ENCODE assay signal across 8 mouse cellular contexts in genomic region chr3:79852654-79853166, GRCm38 (mm10). TPM values are rescaled to one million over a fixed set of nuclear protein-coding genes. Genes with fewer than 3 reads are reported as not detected.
A peak's percentile ranks its signal among the peaks of the same experiment; 100 is the strongest.
DNase-seq lines count a peak whose midpoint lies in the region; ATAC-seq lines count a peak whose summit lies in the region.

TSS of gene Tmem144 (minus strand) at chr3:79852773.

- 56% methylated on average over 8 of the region's 8 CpGs for WGBS in hindbrain, embryonic 11.5 days
- 56% methylated on average over 8 of the region's 8 CpGs for WGBS in hindbrain, embryonic 10.5 days
- WGBS in heart, embryonic 12.5 days, result 25% methylated on average over 8 of the region's 8 CpGs
- 19% methylated on average over 8 of the region's 8 CpGs for WGBS in midbrain, embryonic 12.5 days

- H3K9ac ChIP-seq in hindbrain, embryonic 11.5 days (ENCODE audit: low read depth, low read length), result no peak within 1 kb of the TSS
- H3K9ac ChIP-seq in heart, embryonic 12.5 days, result no peak within 1 kb of the TSS
- H3K9ac ChIP-seq in midbrain, embryonic 12.5 days (replicated peaks), result no peak within 1 kb of the TSS

- no peaks in the 10 kb centered on the region for H3K9me3 ChIP-seq in hindbrain, embryonic 11.5 days (ENCODE audit: control insufficient read depth, low read length)
- no peaks in the 10 kb centered on the region for H3K9me3 ChIP-seq in hindbrain, embryonic 10.5 days
- H3K9me3 ChIP-seq in heart, embryonic 12.5 days (replicated peaks), result no peaks in the 10 kb centered on the region
- no peaks in the 10 kb centered on the region for H3K9me3 ChIP-seq in midbrain, embryonic 12.5 days

- no peaks in the 10 kb centered on the region for H3K4me1 ChIP-seq in hindbrain, embryonic 11.5 days (replicated peaks; ENCODE audit: control insufficient read depth, insufficient read depth, low read length)
- peaks cover 8% of the 10 kb centered on the region for H3K4me1 ChIP-seq in hindbrain, embryonic 10.5 days (replicated peaks)
- peaks cover 26% of the 10 kb centered on the region for H3K4me1 ChIP-seq in heart, embryonic 12.5 days (replicated peaks)
- 0 out of 2 replicates have a peak, but pooled peaks cover 6% of the 10 kb centered on the region for H3K4me1 ChIP-seq in midbrain, embryonic 12.5 days

- peak; percentile 54 for ATAC-seq in hindbrain, embryonic 11.5 days (ENCODE audit: low FRiP score)
- ATAC-seq in heart, embryonic 12.5 days (ENCODE audit: insufficient number of reproducible peaks, low FRiP score), result peak; percentile 54; the same call in 1 of the 2 replicates
- peak; percentile 28 for ATAC-seq in midbrain, embryonic 12.5 days (ENCODE audit: low FRiP score, low read depth)

- H3K4me2 ChIP-seq in hindbrain, embryonic 11.5 days (replicated peaks; ENCODE audit: low read depth, low read length), result no peak within 1 kb of the TSS
- H3K4me2 ChIP-seq in heart, embryonic 12.5 days, result no peak within 1 kb of the TSS
- H3K4me2 ChIP-seq in midbrain, embryonic 12.5 days (replicated peaks), result no peak within 1 kb of the TSS

- H3K27ac ChIP-seq in hindbrain, embryonic 11.5 days (ENCODE audit: low read depth, low read length), result no peak within 1 kb of the TSS
- no peak within 1 kb of the TSS for H3K27ac ChIP-seq in hindbrain, embryonic 10.5 days
- H3K27ac ChIP-seq in heart, embryonic 12.5 days (ENCODE audit: poor library complexity, severe bottlenecking), result no peak within 1 kb of the TSS
- no peak within 1 kb of the TSS for H3K27ac ChIP-seq in midbrain, embryonic 12.5 days (replicated peaks)

- H3K27me3 ChIP-seq in hindbrain, embryonic 11.5 days (ENCODE audit: control insufficient read depth, insufficient read depth, low read length), result no peaks in the 10 kb centered on the region
- no peaks in the 10 kb centered on the region for H3K27me3 ChIP-seq in hindbrain, embryonic 10.5 days (ENCODE audit: insufficient read depth, poor library complexity, severe bottlenecking)
- H3K27me3 ChIP-seq in heart, embryonic 12.5 days (replicated peaks), result no peaks in the 10 kb centered on the region
- H3K27me3 ChIP-seq in midbrain, embryonic 12.5 days, result peaks cover 5% of the 10 kb centered on the region; the same call in 1 of the 2 replicates

- no peaks in the 10 kb centered on the region for H3K36me3 ChIP-seq in hindbrain, embryonic 11.5 days (ENCODE audit: control insufficient read depth, insufficient read depth, low read length)
- no peaks in the 10 kb centered on the region for H3K36me3 ChIP-seq in hindbrain, embryonic 10.5 days
- H3K36me3 ChIP-seq in heart, embryonic 12.5 days, result no peaks in the 10 kb centered on the region
- H3K36me3 ChIP-seq in midbrain, embryonic 12.5 days, result no peaks in the 10 kb centered on the region

- DNase-seq in hindbrain, embryonic 11.5 days (ENCODE audit: low spot score), result peak; percentile 1
- no peak for DNase-seq in hindbrain, embryonic 10.5 days (ENCODE audit: low spot score)
- peak in 1 of 2 experiments; percentile 58 for DNase-seq in left cerebral cortex, adult 8-10 months (ENCODE audit: low spot score in 2 of 2)
- no peak for DNase-seq in urinary bladder, adult 18-20 months (ENCODE audit: low spot score in 2 of 2)
- DNase-seq in spleen, adult 12 weeks (ENCODE audit: low spot score), result no peak
- DNase-seq in T-cell, adult 2 months (ENCODE audit: low spot score), result no peak

- H3K4me3 ChIP-seq in hindbrain, embryonic 11.5 days (ENCODE audit: low read depth, low read length), result no peak within 1 kb of the TSS
- no peak within 1 kb of the TSS for H3K4me3 ChIP-seq in hindbrain, embryonic 10.5 days
- no peak within 1 kb of the TSS for H3K4me3 ChIP-seq in heart, embryonic 12.5 days
- no peak within 1 kb of the TSS for H3K4me3 ChIP-seq in midbrain, embryonic 12.5 days

RNA-seq across cellular contexts. Expression of gene Tmem144, which starts in this region (rescaled TPM):
- polyA plus RNA-seq in hindbrain, embryonic 11.5 days (2014; fragmentation: Nextera tagmentation; extraction: Ambion mirVana), result 3.1 and 4.6 TPM in 2 replicates
- 1.9 and 3.3 TPM in 2 replicates for polyA plus RNA-seq in hindbrain, embryonic 10.5 days (2016; fragmentation: Nextera tagmentation; extraction: Ambion mirVana)
- 12.6 and 13.5 TPM in 2 replicates for polyA plus RNA-seq in heart, embryonic 12.5 days (2016; fragmentation: Nextera tagmentation; extraction: Ambion mirVana)
- 10 to 100 TPM; 13.4 to 26.8 (median 15.3) TPM for total RNA-seq in left cerebral cortex, adult 8-10 months (2022)
- 1.9 and 2.7 TPM in 2 replicates for polyA plus RNA-seq in midbrain, embryonic 12.5 days (2016; fragmentation: Nextera tagmentation; extraction: Ambion mirVana)
